Mouse (Mus musculus) left cerebral cortex, postnatal 14 days (tissue): Measurements from ENCODE around the gene Slc28a1. TPM values are rescaled to one million over a fixed set of nuclear protein-coding genes. Genes with fewer than 3 reads are reported as not detected.

ENCODE experiments used
- DNase-seq, 2 experiments: peaks; one replicate each; pipeline ENCODE4 v3.0.0; 2021 to 2022; ENCODE audit warnings: low spot score in 2 of 2, mixed read lengths in 1 of 2
- intact Hi-C: fragments of 180-260 bp; cut with DNase I; formaldehyde crosslinking; loops from one replicate; pipeline ENCODE4 v1.15.1; 2025
- long read RNA-seq, 2 experiments: library from polyadenylated mRNA; stranded (forward); transcript quantifications; one replicate each; pipeline ENCODE4 v2.0.0; 2021
- total RNA-seq, 2 experiments: library from RNA; stranded (reverse); gene quantifications; 2 replicates each; pipeline ENCODE4 v1.2.3; 2021

The Slc28a1 gene
- under 1 TPM in 1 of 2 experiments, not detected in 1; 0.11 TPM for total RNA-seq
- long read RNA-seq, experiment 1, result 0 reads
- long read RNA-seq, experiment 2, result 0 reads

DNA sequence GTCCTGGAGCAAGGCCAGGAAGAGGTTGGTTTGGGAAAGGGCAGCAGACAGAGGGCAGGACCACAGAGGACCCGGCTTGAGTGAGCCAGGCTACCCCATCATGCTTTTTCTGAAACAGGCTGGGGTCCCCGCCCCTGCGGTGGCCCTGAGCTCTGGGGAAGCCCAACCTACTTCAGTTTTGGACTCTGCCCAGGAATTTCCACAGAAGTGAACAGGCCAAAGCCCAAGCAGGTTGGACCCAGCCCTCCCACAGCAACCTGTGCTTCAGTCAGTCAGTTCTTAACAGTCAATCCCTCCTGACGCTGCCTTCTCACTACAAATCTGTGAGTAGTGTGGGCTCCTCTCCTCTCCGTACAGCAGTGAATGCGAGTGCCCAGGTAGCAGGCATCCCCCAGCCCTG is at the start of gene Slc28a1:
TSS of gene Slc28a1 (plus strand) at position 245 of the 400 bp plus-strand sequence.
- DNase-seq, result no peak
- intact Hi-C loops, result no loop called here

GRCm38 (mm10) chr7:81066714-81067113 is 47.9 kb upstream of the Slc28a1 start:
- DNase-seq, result no peak
- intact Hi-C loops, result no loop called here

- intact Hi-C loops, result no loop called here
- peak; percentile 19 to 36 for DNase-seq
Observed at GRCm38 (mm10) chr7:81072463-81072862, 42.1 kb upstream of the Slc28a1 start.

DNA sequence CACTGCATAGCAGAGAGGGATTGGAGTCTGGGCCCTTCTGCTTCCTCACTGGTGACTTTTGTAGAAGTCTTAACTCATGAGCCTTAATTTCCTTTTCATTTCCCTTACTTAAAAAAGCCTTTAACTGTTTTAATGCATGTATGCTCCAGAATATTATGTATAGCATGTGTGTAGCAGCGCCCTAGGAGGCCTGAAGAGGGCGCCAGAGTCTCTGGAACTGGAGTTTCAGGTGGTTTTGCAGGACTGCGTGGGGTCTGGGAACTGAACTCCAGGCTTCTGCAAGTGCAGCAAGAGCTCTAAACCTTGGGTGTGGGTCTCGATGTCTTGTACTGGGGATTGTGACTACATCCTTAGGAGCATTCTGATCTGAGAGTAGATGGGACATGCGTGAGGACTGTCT is 41.3 kb upstream of the Slc28a1 start:
- intact Hi-C loops, result no loop called here
- no peak for DNase-seq

- intact Hi-C loops, result no loop called here
- no peak for DNase-seq
Observed at GRCm38 (mm10) chr7:81074546-81074945, 40.1 kb upstream of the Slc28a1 start.

GRCm38 (mm10) chr7:81075299-81075698 is 39.3 kb upstream of the Slc28a1 start:
- intact Hi-C loops, result no loop called here
- DNase-seq, result no peak

GRCm38 (mm10) chr7:81075732-81076131 is 38.9 kb upstream of the Slc28a1 start:
- intact Hi-C loops, result no loop called here
- no peak for DNase-seq

DNA sequence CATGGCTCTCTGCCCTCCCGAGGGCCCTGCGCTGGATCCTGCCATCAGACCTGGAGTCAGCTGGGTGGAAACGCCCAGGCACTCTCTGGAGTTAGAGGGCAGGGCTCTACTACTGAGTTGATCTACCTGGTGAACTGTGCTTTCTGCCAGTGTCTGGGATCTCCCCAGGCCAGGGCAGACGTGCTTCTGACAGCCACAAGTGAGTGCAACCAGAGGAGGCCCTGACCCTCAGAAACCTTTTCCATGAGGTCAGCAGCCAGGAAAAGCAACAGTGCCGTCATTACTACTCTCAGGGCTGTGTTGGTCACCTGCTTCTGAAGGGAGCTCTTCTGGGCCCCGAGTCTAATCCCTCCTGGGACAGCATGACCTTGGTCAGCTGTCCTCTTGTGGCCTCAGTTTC is 37.6 kb upstream of the Slc28a1 start:
- intact Hi-C loops, result no loop called here
- no peak for DNase-seq

GRCm38 (mm10) chr7:81078740-81079139 is 35.9 kb upstream of the Slc28a1 start:
- intact Hi-C loops, result no loop called here
- DNase-seq, result no peak

GRCm38 (mm10) chr7:81093420-81093965 is 21.1 kb upstream of the Slc28a1 start:
- no peak for DNase-seq
- intact Hi-C loops, result no loop called here

DNA sequence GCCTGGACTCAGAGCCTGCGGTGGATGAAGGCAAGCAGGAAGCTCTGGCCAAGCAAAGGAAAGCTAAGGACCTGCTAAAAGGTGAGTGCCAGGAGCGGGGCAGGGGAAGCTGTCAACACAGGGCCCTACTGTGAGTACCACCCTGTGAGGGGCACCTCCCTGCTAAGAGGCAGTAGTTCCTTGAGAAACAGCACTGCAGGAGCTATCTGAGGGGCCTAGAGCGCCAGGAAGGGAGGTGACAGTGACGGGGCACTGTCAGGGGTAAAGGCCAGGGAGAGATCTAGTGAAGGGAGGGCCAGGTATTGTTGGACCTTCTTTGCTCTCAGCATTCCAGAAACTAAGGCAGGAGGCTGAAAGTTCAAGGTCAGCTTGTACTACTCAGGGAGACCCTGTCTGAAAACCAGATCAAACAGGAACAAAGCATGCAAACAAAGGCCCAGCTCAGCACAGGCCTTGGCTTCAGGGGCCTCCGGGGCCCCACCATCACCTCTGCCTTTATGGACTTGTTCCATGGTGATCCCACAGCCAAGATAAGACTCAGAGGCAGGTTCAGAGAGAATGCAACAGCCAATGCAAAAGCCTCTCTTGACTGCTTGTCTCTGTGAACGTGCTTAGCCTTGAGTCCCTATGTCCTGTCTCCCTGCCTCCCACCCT is 20.4 kb upstream of the Slc28a1 start:
- intact Hi-C loops, result no loop called here
- DNase-seq, result no peak

- intact Hi-C loops, result no loop called here
- no peak for DNase-seq
Observed at GRCm38 (mm10) chr7:81100341-81100740, 14.3 kb upstream of the Slc28a1 start.

- intact Hi-C loops, result no loop called here
- no peak for DNase-seq
Observed at GRCm38 (mm10) chr7:81102854-81103253, 11.7 kb upstream of the Slc28a1 start.

- DNase-seq, result no peak
- intact Hi-C loops, result no loop called here
Observed at GRCm38 (mm10) chr7:81105525-81105924, 9.1 kb upstream of the Slc28a1 start.

DNA sequence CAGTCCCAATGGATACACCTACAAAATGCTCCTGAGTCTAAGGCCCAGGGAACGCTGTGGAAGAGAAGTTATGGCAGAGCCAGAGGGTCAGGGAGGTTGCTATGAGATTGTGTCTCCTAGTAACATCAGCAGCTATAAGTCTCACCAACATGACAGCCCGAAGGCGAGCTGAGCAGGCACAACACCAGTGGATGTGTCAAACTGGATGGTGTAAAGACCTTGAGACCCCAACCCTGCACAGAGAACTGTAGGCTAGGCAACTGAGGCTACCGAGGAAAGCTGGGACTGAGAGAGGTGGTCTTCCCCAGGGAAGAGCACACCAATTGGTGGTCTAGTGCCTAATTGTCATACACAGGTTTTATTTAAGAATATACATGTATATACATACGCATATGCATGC is 6.4 kb upstream of the Slc28a1 start:
- intact Hi-C loops, result no loop called here
- no peak for DNase-seq

GRCm38 (mm10) chr7:81109717-81110651 is 4.6 kb upstream of the Slc28a1 start:
- intact Hi-C loops, result no loop called here

GRCm38 (mm10) chr7:81110791-81111190 is 3.8 kb upstream of the Slc28a1 start:
- DNase-seq, result no peak
- intact Hi-C loops, result no loop called here

More at GRCm38 (mm10) chr7:81109717-81110651, 4.6 kb upstream of the Slc28a1 start:
- peak in 1 of 2 experiments; percentile 40 for DNase-seq

DNA sequence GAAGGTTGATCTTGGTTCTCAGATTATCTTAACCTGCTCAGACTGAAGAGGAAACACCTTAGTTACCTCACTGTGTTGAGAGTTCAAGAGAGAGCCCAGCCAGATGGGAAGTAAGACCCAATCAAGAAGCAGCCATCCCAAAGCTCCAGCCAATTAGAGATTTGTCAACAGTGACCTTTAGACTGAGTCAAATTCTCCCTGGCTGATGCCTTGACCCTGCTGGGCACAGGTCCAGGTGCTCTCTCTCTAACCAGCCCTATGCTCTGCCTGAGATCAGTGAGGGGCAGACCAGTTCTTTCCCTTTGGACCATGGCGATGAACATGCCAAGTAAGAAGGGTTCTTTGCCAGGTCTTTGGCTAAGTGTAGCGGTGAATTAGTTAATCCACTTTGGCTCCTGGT is 2.9 kb upstream of the Slc28a1 start:
- DNase-seq, result no peak
- intact Hi-C loops, result no loop called here

GRCm38 (mm10) chr7:81112686-81113360 is 1.8 kb upstream of the Slc28a1 start:
- intact Hi-C loops, result no loop called here
- DNase-seq, result no peak

DNA sequence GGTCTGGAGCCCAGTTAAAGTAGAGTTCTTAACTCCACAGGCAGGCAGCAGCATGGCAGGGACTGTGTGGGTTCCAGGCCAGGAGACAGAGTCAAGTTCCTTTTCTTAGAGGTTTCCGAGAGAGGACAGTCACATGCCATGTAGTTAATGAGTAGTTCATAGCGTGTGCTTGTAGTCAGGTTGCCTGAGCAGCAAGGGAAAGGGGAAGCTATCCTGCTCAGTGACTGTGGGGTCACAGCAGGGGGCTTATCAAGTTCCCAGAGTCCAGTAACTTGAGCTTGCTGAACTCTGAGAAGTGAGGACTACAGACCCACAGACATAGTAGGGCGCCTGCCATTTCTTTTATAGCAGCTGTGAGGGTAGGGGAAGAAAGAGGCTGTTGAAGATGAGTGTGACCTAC is 6.5 kb downstream of the Slc28a1 start:
- intact Hi-C loops, result no loop called here
- no peak for DNase-seq
